Mouse (Mus musculus) MEL (cell line): ENCODE measurements around the gene Thsd7b. TPM values are rescaled to one million over a fixed set of nuclear protein-coding genes. Genes with fewer than 3 reads are reported as not detected.

Experiments
- DNase-seq: peaks from one replicate; pipeline ENCODE4 v3.0.0; 2011; ENCODE audit warnings: low read depth, low spot score
- H3K27ac ChIP-seq: 2 replicates; pipeline ENCODE4 v1.5.1; 2012; ENCODE audit warnings: low read depth, mild to moderate bottlenecking, control low read depth, low read length, moderate library complexity; ENCODE audit not compliant: control insufficient read depth
- H3K27me3 ChIP-seq, 2 experiments: fragments of 150-350 bp in 1 of 2; sonication (generic) in 1 of 2; 2 replicates each; pipeline ENCODE4 v1.6.1; 2012; ENCODE audit warnings: low read length in 2 of 2, mild to moderate bottlenecking in 2 of 2, improper control_type of control experiment in 1 of 2, moderate library complexity in 1 of 2; ENCODE audit not compliant: insufficient read depth in 2 of 2, control insufficient read depth in 1 of 2
- H3K36me3 ChIP-seq, 2 experiments: 2 replicates each; pipeline ENCODE4 v1.6.1; 2012 to 2014; ENCODE audit warnings: low read length in 2 of 2, improper control_type of control experiment in 1 of 2, inconsistent platforms in 1 of 2, mild to moderate bottlenecking in 1 of 2; ENCODE audit not compliant: insufficient read depth in 2 of 2, control insufficient read depth in 1 of 2
- H3K4me1 ChIP-seq, 2 experiments: fragments of 150-350 bp in 1 of 2; sonication (generic) in 1 of 2; 2 replicates each; pipeline ENCODE4 v1.6.1; 2012; ENCODE audit warnings: low read length in 2 of 2, improper control_type of control experiment in 1 of 2, mild to moderate bottlenecking in 1 of 2; ENCODE audit not compliant: insufficient read depth in 2 of 2, control insufficient read depth in 1 of 2
- H3K4me3 ChIP-seq, 2 experiments: fragments of 150-350 bp in 1 of 2; sonication (generic) in 1 of 2; 2 replicates each; pipeline ENCODE4 v1.5.1; 2012; ENCODE audit warnings: low read depth in 2 of 2, low read length in 2 of 2, mild to moderate bottlenecking in 2 of 2, moderate library complexity in 2 of 2, control low read depth in 1 of 2, improper control_type of control experiment in 1 of 2; ENCODE audit not compliant: control insufficient read depth in 1 of 2, insufficient read depth in 1 of 2
- H3K79me2 ChIP-seq: 2 replicates; pipeline ENCODE4 v1.6.1; 2012; ENCODE audit warnings: mild to moderate bottlenecking, low read length, moderate library complexity; ENCODE audit not compliant: control insufficient read depth, poor library complexity, insufficient read depth
- H3K9ac ChIP-seq: 2 replicates; pipeline ENCODE4 v1.6.1; 2012; ENCODE audit warnings: low read depth, mild to moderate bottlenecking, control low read depth, low read length, moderate library complexity; ENCODE audit not compliant: control insufficient read depth, poor library complexity, severe bottlenecking
- H3K9me3 ChIP-seq: fragments of 150-350 bp; sonication (generic); replicated peaks from 2 replicates; pipeline ENCODE4 v1.6.1; 2012; ENCODE audit warnings: mild to moderate bottlenecking, low read length, improper control_type of control experiment, moderate library complexity; ENCODE audit not compliant: insufficient read depth
- BHLHE40 ChIP-seq: IDR thresholded peaks from 2 replicates; pipeline ENCODE4 v1.6.1; 2012; ENCODE audit warnings: low read depth, mild to moderate bottlenecking, inconsistent platforms, low read length, improper control_type of control experiment, borderline replicate concordance
- CHD2 ChIP-seq: IDR thresholded peaks from 2 replicates; pipeline ENCODE4 v1.6.1; 2011; ENCODE audit warnings: low read length, improper control_type of control experiment
- CTCF ChIP-seq, 3 experiments: IDR thresholded peaks in 2 of 3; conservative IDR thresholded peaks in 1 of 3; 2 replicates each; pipeline ENCODE4 v1.5.1; 2011 to 2012; ENCODE audit warnings: low read length in 3 of 3, low read depth in 2 of 3, mild to moderate bottlenecking in 2 of 3, improper control_type of control experiment in 1 of 3, inconsistent platforms in 1 of 3, mixed read lengths in 1 of 3, moderate library complexity in 1 of 3; ENCODE audit not compliant: control insufficient read depth in 1 of 3, insufficient read depth in 1 of 3, poor library complexity in 1 of 3, severe bottlenecking in 1 of 3
- EP300 ChIP-seq, 2 experiments: IDR thresholded peaks; 2 replicates each; pipeline ENCODE4 v1.6.1; 2011; ENCODE audit warnings: improper control_type of control experiment in 2 of 2, low read length in 2 of 2, low read depth in 1 of 2, mild to moderate bottlenecking in 1 of 2
- ETS1 ChIP-seq: IDR thresholded peaks from 2 replicates; pipeline ENCODE4 v1.6.1; 2012; ENCODE audit warnings: low read depth, mild to moderate bottlenecking, inconsistent platforms, low read length, improper control_type of control experiment, moderate library complexity
- MAX ChIP-seq: IDR thresholded peaks from 2 replicates; pipeline ENCODE4 v1.6.1; 2011; ENCODE audit warnings: low read length, improper control_type of control experiment
- MEF2A ChIP-seq: IDR thresholded peaks from 2 replicates; pipeline ENCODE4 v1.6.1; 2014; ENCODE audit warnings: low read depth, mild to moderate bottlenecking, inconsistent platforms, low read length, improper control_type of control experiment; ENCODE audit not compliant: poor library complexity, insufficient replicate concordance, severe bottlenecking; ENCODE audit errors: extremely low read depth
- MXI1 ChIP-seq: IDR thresholded peaks from 2 replicates; pipeline ENCODE4 v1.6.1; 2011; ENCODE audit warnings: mild to moderate bottlenecking, low read depth, low read length, improper control_type of control experiment
- MYB ChIP-seq: IDR thresholded peaks from 2 replicates; pipeline ENCODE4 v1.6.1; 2011; ENCODE audit warnings: mild to moderate bottlenecking, low read depth, low read length, improper control_type of control experiment
- NELFE ChIP-seq: IDR thresholded peaks from 2 replicates; pipeline ENCODE4 v1.6.1; 2011; ENCODE audit warnings: low read depth, low read length, improper control_type of control experiment
- NRF1 ChIP-seq: IDR thresholded peaks from 2 replicates; pipeline ENCODE4 v1.6.1; 2014; ENCODE audit warnings: low read depth, mild to moderate bottlenecking, inconsistent platforms, low read length, improper control_type of control experiment, moderate library complexity; ENCODE audit not compliant: poor library complexity, insufficient read depth, severe bottlenecking
- POLR2A ChIP-seq, 2 experiments: IDR thresholded peaks; 2 replicates each; pipeline ENCODE4 v1.6.1; 2011 to 2012; ENCODE audit warnings: low read length in 2 of 2, mild to moderate bottlenecking in 2 of 2, control low read depth in 1 of 2, improper control_type of control experiment in 1 of 2, low read depth in 1 of 2, moderate library complexity in 1 of 2; ENCODE audit not compliant: control insufficient read depth in 1 of 2, insufficient read depth in 1 of 2, poor library complexity in 1 of 2
- POLR2AphosphoS2 ChIP-seq: IDR thresholded peaks from 2 replicates; pipeline ENCODE4 v1.6.1; 2011; ENCODE audit warnings: low read length, improper control_type of control experiment
- POLR2AphosphoS5 ChIP-seq: IDR thresholded peaks from 2 replicates; pipeline ENCODE4 v1.6.1; 2012; ENCODE audit warnings: low read depth, borderline replicate concordance, mild to moderate bottlenecking, inconsistent platforms, low read length, moderate library complexity, mixed read lengths
- RAD21 ChIP-seq: IDR thresholded peaks from 2 replicates; pipeline ENCODE4 v1.6.1; 2011; ENCODE audit warnings: mild to moderate bottlenecking, low read depth, low read length, improper control_type of control experiment
- RCOR1 ChIP-seq: IDR thresholded peaks from 2 replicates; pipeline ENCODE4 v1.6.1; 2012; ENCODE audit warnings: low read depth, mild to moderate bottlenecking, inconsistent platforms, low read length, improper control_type of control experiment
- SIN3A ChIP-seq: IDR thresholded peaks from 2 replicates; pipeline ENCODE4 v1.6.1; 2012; ENCODE audit warnings: low read length, improper control_type of control experiment, inconsistent platforms
- SMC3 ChIP-seq: IDR thresholded peaks from 2 replicates; pipeline ENCODE4 v1.6.1; 2011; ENCODE audit warnings: low read depth, low read length, improper control_type of control experiment
- TAL1 ChIP-seq: IDR thresholded peaks from 2 replicates; pipeline ENCODE4 v1.6.1; 2012; ENCODE audit warnings: mild to moderate bottlenecking, inconsistent platforms, low read length, moderate library complexity, mixed read lengths
- TCF12 ChIP-seq: IDR thresholded peaks from 2 replicates; pipeline ENCODE4 v1.6.1; 2014; ENCODE audit warnings: low read depth, mild to moderate bottlenecking, inconsistent platforms, low read length, improper control_type of control experiment, moderate library complexity
- USF2 ChIP-seq, 2 experiments: IDR thresholded peaks; 2 replicates each; pipeline ENCODE4 v1.6.1; 2011 to 2012; ENCODE audit warnings: improper control_type of control experiment in 2 of 2, low read length in 2 of 2, borderline replicate concordance in 1 of 2, inconsistent platforms in 1 of 2, low read depth in 1 of 2, mild to moderate bottlenecking in 1 of 2; ENCODE audit not compliant: insufficient read depth in 1 of 2
- ZC3H11A ChIP-seq: IDR thresholded peaks from 2 replicates; pipeline ENCODE4 v1.6.1; 2012; ENCODE audit warnings: low read depth, mild to moderate bottlenecking, inconsistent platforms, low read length, improper control_type of control experiment
- polyA plus RNA-seq, 2 experiments: library from polyadenylated mRNA; stranded (reverse) in 1 of 2; unstranded in 1 of 2; fragments of >175 nt in 1 of 2; fragments of >200 nt in 1 of 2; gene quantifications; 2 replicates each; pipeline versions ENCODE4 v1.2.1 to v1.2.4; 2012; ENCODE audit warnings: low replicate concordance in 2 of 2, low read depth in 1 of 2; ENCODE audit not compliant: insufficient read length in 2 of 2, insufficient read depth in 1 of 2, missing spikeins in 1 of 2
- total RNA-seq: library from RNA; depleted of rRNA; stranded (reverse); fragments of 300-350 nt; gene quantifications from 2 replicates; pipeline ENCODE4 v1.2.3, GENCODE M21; 2012

The Thsd7b gene
- total and polyA plus RNA-seq, 3 experiments: not detected

- Histone ChIP-seq H3K27me3 (no peaks in the 10 kb centered on the region), H3K4me3 (no peak overlapping the region), H3K79me2 (no peaks in the 10 kb centered on the region), H3K9ac (no peak overlapping the region), H3K4me1 (no peaks in the 10 kb centered on the region), H3K27ac (no peak overlapping the region), H3K36me3 (no peaks in the 10 kb centered on the region), H3K9me3 (no peaks in the 10 kb centered on the region)
- TF ChIP-seq RAD21: no peak
- TF ChIP-seq MEF2A: no peak
- TF ChIP-seq USF2 (IDR thresholded peaks at IDR 0.05; ENCODE audit: borderline replicate concordance in 1 of 2, insufficient read depth in 1 of 2, low read depth in 1 of 2, low read length in 2 of 2): no peak
- no peak for TF ChIP-seq POLR2AphosphoS5
- no peak for TF ChIP-seq MYB
- TF ChIP-seq SMC3: no peak
- no peak for TF ChIP-seq EP300 (IDR thresholded peaks at IDR 0.05; ENCODE audit: low read depth in 1 of 2, low read length in 2 of 2)
- TF ChIP-seq POLR2A (IDR thresholded peaks at IDR 0.05; ENCODE audit: control insufficient read depth in 1 of 2, insufficient read depth in 1 of 2, low read depth in 1 of 2, low read length in 2 of 2, poor library complexity in 1 of 2): no peak
- no peak for TF ChIP-seq RCOR1
- no peak for TF ChIP-seq POLR2AphosphoS2
- no peak for DNase-seq
These were observed 259.1 kb downstream of the Thsd7b start for GRCm38 (mm10) chr1:129532206-129532605.

- no peaks in the 10 kb centered on the region for H3K79me2 ChIP-seq
- H3K36me3 ChIP-seq: no peaks in the 10 kb centered on the region
- no peak overlapping the region for H3K27ac ChIP-seq
- no peaks in the 10 kb centered on the region for H3K27me3 ChIP-seq
- H3K9me3 ChIP-seq: no peaks in the 10 kb centered on the region
- H3K4me1 ChIP-seq: no peaks in the 10 kb centered on the region
- no peak overlapping the region for H3K4me3 ChIP-seq
- H3K9ac ChIP-seq: no peak overlapping the region
- no peak for DNase-seq
- no peak for TF ChIP-seq MAX
- TF ChIP-seq TAL1: no peak
- no peak for TF ChIP-seq NELFE
- TF ChIP-seq CTCF (IDR thresholded peaks at IDR 0.05 in 2 of 3, conservative IDR thresholded peaks at IDR 0.05 in 1 of 3; ENCODE audit: control insufficient read depth in 1 of 3, insufficient read depth in 1 of 3, low read depth in 2 of 3, low read length in 3 of 3, poor library complexity in 1 of 3, severe bottlenecking in 1 of 3): no peak
- no peak for TF ChIP-seq RAD21
- no peak for TF ChIP-seq POLR2A (IDR thresholded peaks at IDR 0.05; ENCODE audit: control insufficient read depth in 1 of 2, insufficient read depth in 1 of 2, low read depth in 1 of 2, low read length in 2 of 2, poor library complexity in 1 of 2)
- TF ChIP-seq BHLHE40: no peak
- TF ChIP-seq SIN3A: no peak
- no peak for TF ChIP-seq CHD2
- no peak for TF ChIP-seq RCOR1
- TF ChIP-seq TCF12: no peak
- no peak for TF ChIP-seq MXI1
- TF ChIP-seq NRF1: no peak
- TF ChIP-seq ZC3H11A: no peak
- TF ChIP-seq EP300 (IDR thresholded peaks at IDR 0.05; ENCODE audit: low read depth in 1 of 2, low read length in 2 of 2): no peak
- no peak for TF ChIP-seq ETS1
These were observed 265.4 kb downstream of the Thsd7b start for GRCm38 (mm10) chr1:129538508-129538907.
